Mouse (Mus musculus) liver, embryonic 14.5 days (tissue): ENCODE data around the gene Cfb. TPM values are rescaled to one million over a fixed set of nuclear protein-coding genes. Genes with fewer than 3 reads are reported as not detected.
A peak's percentile ranks its signal among the peaks of the same experiment; 100 is the strongest.
"Not testable (repeated sequence)": the region's sequence is repeated elsewhere in the genome, so short reads cannot be mapped to it uniquely, and the experiment has no call there.

Source experiments
- ATAC-seq: fragments of 200-750 bp; cut with Nextera tagmentation; 2 replicates; pipeline ENCODE4 v1.8.0; 2017; ENCODE audit warnings: moderate number of reproducible peaks, mild to moderate bottlenecking, moderate library complexity; ENCODE audit not compliant: insufficient read depth
- DNase-seq, 3 experiments: peaks; one replicate each; pipeline ENCODE4 v3.0.0-alpha.2; 2012 to 2013; ENCODE audit warnings: low read depth in 3 of 3, low spot score in 3 of 3
- H3K27ac ChIP-seq: fragments of 300-500 bp; sonication (generic); 2 replicates; pipeline ENCODE4 v1.5.1; 2014; ENCODE audit warnings: moderate library complexity, mild to moderate bottlenecking, control low read depth, inconsistent platforms
- H3K27me3 ChIP-seq: fragments of 300-500 bp; sonication (generic); 2 replicates; pipeline ENCODE4 v1.6.1; 2014; ENCODE audit warnings: mild to moderate bottlenecking, low read length, moderate library complexity; ENCODE audit not compliant: control insufficient read depth, insufficient read depth
- H3K36me3 ChIP-seq: fragments of 300-500 bp; sonication (generic); replicated peaks from 2 replicates; pipeline ENCODE4 v1.6.1; 2014; ENCODE audit warnings: low read depth; ENCODE audit not compliant: control insufficient read depth, insufficient read depth
- H3K4me1 ChIP-seq, 2 experiments: fragments of 200-500 bp in 1 of 2; fragments of 300-500 bp in 1 of 2; sonication (generic) in 1 of 2; replicated peaks; 2 replicates each; pipeline ENCODE4 v1.6.1; 2012 to 2014; ENCODE audit warnings: antibody characterized with exemption in 1 of 2, inconsistent platforms in 1 of 2, low read length in 1 of 2; ENCODE audit not compliant: control insufficient read depth in 2 of 2, insufficient read depth in 2 of 2
- H3K4me2 ChIP-seq: fragments of 300-500 bp; sonication (generic); 2 replicates; pipeline ENCODE4 v1.6.1; 2014; ENCODE audit warnings: low read depth, mild to moderate bottlenecking, control low read depth, moderate library complexity
- H3K4me3 ChIP-seq, 2 experiments: fragments of 200-500 bp in 1 of 2; fragments of 300-500 bp in 1 of 2; sonication (generic) in 1 of 2; 2 replicates each; pipeline ENCODE4 v1.5.1; 2012 to 2014; ENCODE audit warnings: low read depth in 2 of 2, low read length in 2 of 2, mild to moderate bottlenecking in 2 of 2, control low read depth in 1 of 2, inconsistent platforms in 1 of 2, moderate library complexity in 1 of 2; ENCODE audit not compliant: insufficient read depth in 1 of 2
- H3K9ac ChIP-seq: fragments of 300-500 bp; sonication (generic); replicated peaks from 2 replicates; pipeline ENCODE4 v1.6.1; 2014; ENCODE audit warnings: mild to moderate bottlenecking, control low read depth, moderate library complexity
- H3K9me3 ChIP-seq: fragments of 300-500 bp; sonication (generic); 2 replicates; pipeline ENCODE4 v1.6.1; 2016; ENCODE audit warnings: low read length, mixed read lengths; ENCODE audit not compliant: control insufficient read depth
- CTCF ChIP-seq: IDR thresholded peaks from 2 replicates; pipeline ENCODE4 v1.5.1; 2016; ENCODE audit warnings: antibody characterized with exemption, low read depth, control low read depth
- EP300 ChIP-seq: IDR thresholded peaks from 2 replicates; pipeline ENCODE4 v1.6.1; 2016; ENCODE audit warnings: antibody characterized with exemption, low read depth
- WGBS: fragments of 180-500 bp; shearing (Covaris S2); extraction: QIAGEN DNeasy Blood & Tissue Kit; methylation state at CpG from one replicate; pipeline ENCODE4 v1.1.7; 2014; ENCODE audit not compliant: insufficient replicate concordance; 5-methylcytosine and 5-hydroxymethylcytosine counted together
- microRNA-seq: library from miRNA; unstranded; fragments of <30 nt; microRNA quantifications from one replicate; pipeline ENCODE4, GENCODE M21; 2016
- polyA plus RNA-seq, 2 experiments: library from polyadenylated mRNA; depleted of rRNA in 1 of 2; stranded (reverse) in 1 of 2; unstranded in 1 of 2; fragments of >200 nt; fragmentation: Nextera tagmentation in 1 of 2; extraction: Ambion mirVana in 1 of 2; gene quantifications; 2 replicates each; pipeline versions ENCODE4 v1.2.1 to v1.2.3; 2012 to 2014

The Cfb gene
- polyA plus RNA-seq, 2 experiments, result 138 to 159 TPM

DNA sequence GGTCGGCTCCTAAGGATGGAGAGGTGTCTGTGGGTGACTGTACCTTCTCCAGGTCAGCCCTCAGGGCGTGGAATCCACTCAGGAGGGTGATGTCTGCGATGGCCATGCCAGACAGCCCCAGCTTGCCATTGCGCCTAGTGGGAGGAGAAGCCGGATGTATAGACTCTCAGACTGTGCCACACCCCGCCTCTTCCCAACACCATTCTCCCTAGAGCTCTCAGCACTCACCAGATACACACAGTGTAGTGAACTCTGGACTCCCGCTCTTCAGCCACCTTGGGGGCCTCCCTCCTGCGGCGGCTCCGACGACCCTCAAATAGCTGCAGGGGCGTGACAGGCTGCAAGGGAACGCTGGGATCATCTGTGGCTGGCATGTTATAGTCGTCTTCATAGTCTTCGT is 51.0 kb downstream of the Cfb start:
- 64% methylated on average over 15 of the region's 15 CpGs for WGBS
- TF ChIP-seq EP300, result no peak
- no peak for TF ChIP-seq CTCF
- H3K4me1 ChIP-seq, result peaks cover 0 to 3% of the 10 kb centered on the region in 2 experiments; a peak in 2 of 4 replicates
- ATAC-seq (no peak), DNase-seq (no peak)
- H3K4me2 ChIP-seq, result no peak overlapping the region
- H3K27me3 ChIP-seq, result no peaks in the 10 kb centered on the region
- H3K9me3 ChIP-seq, result no peaks in the 10 kb centered on the region
- no peak overlapping the region for H3K27ac ChIP-seq
- H3K36me3 ChIP-seq, result no peaks in the 10 kb centered on the region
- H3K4me3 ChIP-seq, result no peak overlapping the region
- no peak overlapping the region for H3K9ac ChIP-seq

DNA sequence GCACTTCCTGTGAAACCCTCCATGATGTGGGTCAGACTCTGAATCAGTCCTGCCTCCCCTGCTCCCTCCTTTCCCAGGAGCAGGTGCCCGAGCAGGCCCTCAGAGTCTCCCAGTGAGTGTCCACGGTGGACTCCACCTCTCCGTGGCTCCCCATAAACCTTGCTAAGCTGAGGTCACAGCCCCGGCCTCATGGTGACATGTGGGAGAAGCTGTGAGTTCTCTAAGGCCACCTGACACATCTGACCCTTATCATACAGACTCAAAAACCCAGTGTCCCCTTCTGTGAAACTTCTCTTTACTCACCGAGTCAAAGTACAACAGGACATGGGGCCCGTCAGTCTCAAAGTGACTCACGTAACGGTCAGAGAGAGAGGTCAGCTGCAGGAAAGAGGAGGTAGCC is 51.5 kb downstream of the Cfb start:
- not testable (repeated sequence) for DNase-seq, H3K27ac ChIP-seq, H3K9ac ChIP-seq, H3K4me1 ChIP-seq, H3K4me3 ChIP-seq, H3K4me2 ChIP-seq, H3K27me3 ChIP-seq, H3K36me3 ChIP-seq, H3K9me3 ChIP-seq
- WGBS, result 57% methylated on average over 8 of the region's 8 CpGs
- ATAC-seq, result 0 out of 2 replicates have a peak, but pooled peaks have one; percentile 17

DNA sequence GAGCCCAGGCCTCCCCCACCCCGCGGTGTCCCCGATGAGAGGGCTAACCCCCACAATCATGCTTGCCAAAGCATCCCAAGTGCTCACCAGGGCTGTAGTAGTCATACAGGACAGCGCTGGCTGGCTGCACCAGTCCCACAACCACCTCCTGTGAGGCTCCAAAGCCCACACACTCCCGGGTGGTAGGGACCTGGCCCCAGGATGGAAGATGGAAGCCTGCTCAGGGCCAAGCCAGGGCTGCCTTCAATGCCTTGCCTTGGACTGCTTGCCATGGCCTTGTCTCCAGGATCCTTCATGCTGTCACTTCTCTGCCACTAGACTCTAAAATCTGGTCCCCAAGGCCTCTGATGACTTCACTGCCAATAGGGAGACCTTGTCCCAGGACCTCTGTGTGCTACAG is 51.9 kb downstream of the Cfb start:
- not testable (repeated sequence) for ATAC-seq, H3K4me2 ChIP-seq, H3K9ac ChIP-seq, H3K4me1 ChIP-seq, H3K27ac ChIP-seq, H3K4me3 ChIP-seq, H3K36me3 ChIP-seq, H3K27me3 ChIP-seq, DNase-seq, H3K9me3 ChIP-seq
- 63% methylated on average over 5 of the region's 5 CpGs for WGBS

DNA sequence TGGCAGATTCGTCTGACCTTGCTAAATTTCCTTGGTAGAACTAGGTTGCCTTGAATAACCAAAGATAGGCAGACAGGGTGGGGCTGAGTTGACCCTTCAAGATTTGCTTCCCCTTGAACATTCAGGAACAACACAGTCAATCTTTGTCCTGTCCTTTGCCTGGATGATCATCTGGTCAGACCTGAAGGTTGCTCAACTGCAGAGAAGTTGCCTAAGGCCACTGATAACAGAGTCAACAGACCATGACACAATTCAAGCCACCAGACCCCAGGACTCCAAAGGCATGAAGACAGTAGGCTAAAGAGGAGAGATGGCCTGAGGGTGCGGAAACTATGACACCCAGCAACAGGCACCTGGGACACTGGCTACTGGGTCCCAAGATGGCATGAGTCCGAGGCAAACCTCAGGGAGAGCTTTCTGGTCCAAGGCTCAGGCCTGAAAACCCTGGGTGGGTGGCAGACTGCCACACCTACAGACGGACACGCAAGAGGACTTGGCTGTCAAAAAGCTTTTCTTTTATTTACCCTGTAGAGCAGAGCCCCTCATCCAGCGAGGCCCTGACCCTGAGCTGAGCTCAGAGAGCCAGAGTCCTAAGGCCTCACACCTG is 53.6 kb downstream of the Cfb start:
- 50% methylated on average over 6 of the region's 6 CpGs for WGBS
- peak in 2 of 3 experiments; percentile 4 to 13 for DNase-seq
- no peak for TF ChIP-seq EP300
- no peak for TF ChIP-seq CTCF
- Histone ChIP-seq H3K27ac (no peak overlapping the region), H3K4me2 (no peak overlapping the region), H3K9me3 (peaks cover 2% of the 10 kb centered on the region; the same call in 1 of the 2 replicates), H3K9ac (no peak overlapping the region), H3K4me1 (peaks cover 0 to 3% of the 10 kb centered on the region in 2 experiments; a peak in 2 of 4 replicates), H3K4me3 (no peak overlapping the region), H3K27me3 (no peaks in the 10 kb centered on the region), H3K36me3 (no peaks in the 10 kb centered on the region)
- peak; percentile 63 for ATAC-seq

- no peak for DNase-seq
- H3K4me3 ChIP-seq, result no peak overlapping the region
- no peaks in the 10 kb centered on the region for H3K36me3 ChIP-seq
- H3K4me2 ChIP-seq, result no peak overlapping the region
- WGBS, result 41% methylated on average over 3 of the region's 3 CpGs
- peaks cover 0 to 3% of the 10 kb centered on the region in 2 experiments; a peak in 2 of 4 replicates for H3K4me1 ChIP-seq
- no peak overlapping the region for H3K27ac ChIP-seq
- peaks cover 2% of the 10 kb centered on the region; the same call in 1 of the 2 replicates for H3K9me3 ChIP-seq
- ATAC-seq, result no peak
- H3K9ac ChIP-seq, result no peak overlapping the region
- no peak for TF ChIP-seq EP300
- no peak for TF ChIP-seq CTCF
- H3K27me3 ChIP-seq, result no peaks in the 10 kb centered on the region
Measured at GRCm38 (mm10) chr17:34807176-34807575, 55.1 kb downstream of the Cfb start.

Small RNAs within 50 kb of the gene (microRNA-seq; reads per million reads assigned to microRNA genes)
- not detected for gene Mir6970
- gene Mir6971, result 4.2 reads per million, percentile 3 among the genes with 10 or more reads in this experiment
- gene Mir6972, result not detected

Other genes starting within 250 kb of the Cfb start
Only the 30 nearest of the 36 such genes appear.
- gene Fkbpl, start 217.8 kb downstream of the Cfb start, polyA plus RNA-seq (2012; rRNA removed), result 0.47 and 1.6 TPM in 2 replicates
- 2.9 and 3.2 TPM in 2 replicates for gene Fkbpl, start 217.8 kb downstream of the Cfb start, polyA plus RNA-seq (2014; fragmentation: Nextera tagmentation; extraction: Ambion mirVana)
- 15.5 and 16.6 TPM in 2 replicates for gene Atf6b, start 215.4 kb downstream of the Cfb start, polyA plus RNA-seq (2012; rRNA removed)
- gene Atf6b, start 215.4 kb downstream of the Cfb start, polyA plus RNA-seq (2014; fragmentation: Nextera tagmentation; extraction: Ambion mirVana), result 11.3 and 12.6 TPM in 2 replicates
- 0.17 and 0.21 TPM in 2 replicates for gene Tnxb, start 192.0 kb downstream of the Cfb start, polyA plus RNA-seq (2012; rRNA removed)
- gene Tnxb, start 192.0 kb downstream of the Cfb start, polyA plus RNA-seq (2014; fragmentation: Nextera tagmentation; extraction: Ambion mirVana), result 0.10 and 0.13 TPM in 2 replicates
- 2.6 and 2.9 TPM in 2 replicates for gene C4b, start 118.6 kb downstream of the Cfb start, polyA plus RNA-seq (2012; rRNA removed)
- 3.4 and 4.8 TPM in 2 replicates for gene C4b, start 118.6 kb downstream of the Cfb start, polyA plus RNA-seq (2014; fragmentation: Nextera tagmentation; extraction: Ambion mirVana)
- 0.02 TPM in 1 of 2 replicates, not detected in the other for gene Cyp21a1, start 58.0 kb downstream of the Cfb start, polyA plus RNA-seq (2012; rRNA removed)
- not detected in 2 replicates for gene Cyp21a1, start 58.0 kb downstream of the Cfb start, polyA plus RNA-seq (2014; fragmentation: Nextera tagmentation; extraction: Ambion mirVana)
- 12.8 and 14.8 TPM in 2 replicates for gene Stk19, start 25.6 kb downstream of the Cfb start, polyA plus RNA-seq (2012; rRNA removed)
- 10.6 and 13.3 TPM in 2 replicates for gene Stk19, start 25.6 kb downstream of the Cfb start, polyA plus RNA-seq (2014; fragmentation: Nextera tagmentation; extraction: Ambion mirVana)
- 27.7 and 30.6 TPM in 2 replicates for gene Dxo, start 25.5 kb downstream of the Cfb start, polyA plus RNA-seq (2012; rRNA removed)
- 24.0 and 28.1 TPM in 2 replicates for gene Dxo, start 25.5 kb downstream of the Cfb start, polyA plus RNA-seq (2014; fragmentation: Nextera tagmentation; extraction: Ambion mirVana)
- 21.4 and 22.3 TPM in 2 replicates for gene Skiv2l, start 12.3 kb downstream of the Cfb start, polyA plus RNA-seq (2012; rRNA removed)
- gene Skiv2l, start 12.3 kb downstream of the Cfb start, polyA plus RNA-seq (2014; fragmentation: Nextera tagmentation; extraction: Ambion mirVana), result 15.0 and 20.2 TPM in 2 replicates
- 26.9 and 37.5 TPM in 2 replicates for gene Nelfe, start 12.1 kb downstream of the Cfb start, polyA plus RNA-seq (2012; rRNA removed)
- gene Nelfe, start 12.1 kb downstream of the Cfb start, polyA plus RNA-seq (2014; fragmentation: Nextera tagmentation; extraction: Ambion mirVana), result 42.7 and 49.2 TPM in 2 replicates
- gene Zbtb12, start 17.0 kb upstream of the Cfb start, polyA plus RNA-seq (2012; rRNA removed), result 5.1 and 6.2 TPM in 2 replicates
- gene Zbtb12, start 17.0 kb upstream of the Cfb start, polyA plus RNA-seq (2014; fragmentation: Nextera tagmentation; extraction: Ambion mirVana), result 0.10 and 0.14 TPM in 2 replicates
- 0.02 TPM in 2 replicates for gene Gm20547, start 19.5 kb upstream of the Cfb start, polyA plus RNA-seq (2012; rRNA removed)
- not detected in 2 replicates for gene Gm20547, start 19.5 kb upstream of the Cfb start, polyA plus RNA-seq (2014; fragmentation: Nextera tagmentation; extraction: Ambion mirVana)
- gene C2, start 35.7 kb upstream of the Cfb start, polyA plus RNA-seq (2012; rRNA removed), result 14.6 and 15.6 TPM in 2 replicates
- gene C2, start 35.7 kb upstream of the Cfb start, polyA plus RNA-seq (2014; fragmentation: Nextera tagmentation; extraction: Ambion mirVana), result 14.1 and 15.8 TPM in 2 replicates
- 28.5 and 29.7 TPM in 2 replicates for gene Ehmt2, start 36.0 kb upstream of the Cfb start, polyA plus RNA-seq (2012; rRNA removed)
- gene Ehmt2, start 36.0 kb upstream of the Cfb start, polyA plus RNA-seq (2014; fragmentation: Nextera tagmentation; extraction: Ambion mirVana), result 10.2 TPM in 2 replicates
- gene Slc44a4, start 51.9 kb upstream of the Cfb start, polyA plus RNA-seq (2012; rRNA removed), result 1.0 and 1.6 TPM in 2 replicates
- 2.5 and 2.7 TPM in 2 replicates for gene Slc44a4, start 51.9 kb upstream of the Cfb start, polyA plus RNA-seq (2014; fragmentation: Nextera tagmentation; extraction: Ambion mirVana)
- 9.7 and 11.0 TPM in 2 replicates for gene Neu1, start 68.7 kb upstream of the Cfb start, polyA plus RNA-seq (2012; rRNA removed)
- 10.1 and 10.4 TPM in 2 replicates for gene Neu1, start 68.7 kb upstream of the Cfb start, polyA plus RNA-seq (2014; fragmentation: Nextera tagmentation; extraction: Ambion mirVana)
- 1.5 and 3.5 TPM in 2 replicates for gene Hspa1b, start 96.7 kb upstream of the Cfb start, polyA plus RNA-seq (2012; rRNA removed)
- gene Hspa1b, start 96.7 kb upstream of the Cfb start, polyA plus RNA-seq (2014; fragmentation: Nextera tagmentation; extraction: Ambion mirVana), result not detected in 2 replicates
- not detected in 2 replicates for gene Gm20481, start 107.4 kb upstream of the Cfb start, polyA plus RNA-seq (2012; rRNA removed)
- not detected in 2 replicates for gene Gm20481, start 107.4 kb upstream of the Cfb start, polyA plus RNA-seq (2014; fragmentation: Nextera tagmentation; extraction: Ambion mirVana)
- 0.90 and 2.5 TPM in 2 replicates for gene Hspa1a, start 109.6 kb upstream of the Cfb start, polyA plus RNA-seq (2012; rRNA removed)
- gene Hspa1a, start 109.6 kb upstream of the Cfb start, polyA plus RNA-seq (2014; fragmentation: Nextera tagmentation; extraction: Ambion mirVana), result 0.38 and 0.41 TPM in 2 replicates
- 0.02 TPM in 1 of 2 replicates, not detected in the other for gene Hspa1l, start 110.2 kb upstream of the Cfb start, polyA plus RNA-seq (2012; rRNA removed)
- gene Hspa1l, start 110.2 kb upstream of the Cfb start, polyA plus RNA-seq (2014; fragmentation: Nextera tagmentation; extraction: Ambion mirVana), result 0.19 and 0.25 TPM in 2 replicates
- 81.5 and 121 TPM in 2 replicates for gene Lsm2, start 119.3 kb upstream of the Cfb start, polyA plus RNA-seq (2012; rRNA removed)
- gene Lsm2, start 119.3 kb upstream of the Cfb start, polyA plus RNA-seq (2014; fragmentation: Nextera tagmentation; extraction: Ambion mirVana), result 122 and 132 TPM in 2 replicates
- gene Vars, start 138.5 kb upstream of the Cfb start, polyA plus RNA-seq (2012; rRNA removed), result 58.2 and 67.6 TPM in 2 replicates
- gene Vars, start 138.5 kb upstream of the Cfb start, polyA plus RNA-seq (2014; fragmentation: Nextera tagmentation; extraction: Ambion mirVana), result 61.7 and 77.3 TPM in 2 replicates
- 0.12 and 0.18 TPM in 2 replicates for gene Vwa7, start 154.1 kb upstream of the Cfb start, polyA plus RNA-seq (2012; rRNA removed)
- 0.09 TPM in 1 of 2 replicates, not detected in the other for gene Vwa7, start 154.1 kb upstream of the Cfb start, polyA plus RNA-seq (2014; fragmentation: Nextera tagmentation; extraction: Ambion mirVana)
- 2.3 and 2.7 TPM in 2 replicates for gene Sapcd1, start 165.5 kb upstream of the Cfb start, polyA plus RNA-seq (2012; rRNA removed)
- 2.5 and 2.7 TPM in 2 replicates for gene Sapcd1, start 165.5 kb upstream of the Cfb start, polyA plus RNA-seq (2014; fragmentation: Nextera tagmentation; extraction: Ambion mirVana)
- gene Msh5, start 184.2 kb upstream of the Cfb start, polyA plus RNA-seq (2012; rRNA removed), result 3.3 and 4.3 TPM in 2 replicates
- 2.3 and 2.9 TPM in 2 replicates for gene Msh5, start 184.2 kb upstream of the Cfb start, polyA plus RNA-seq (2014; fragmentation: Nextera tagmentation; extraction: Ambion mirVana)
- gene Clic1, start 187.4 kb upstream of the Cfb start, polyA plus RNA-seq (2012; rRNA removed), result 76.4 and 78.0 TPM in 2 replicates
- 38.1 and 39.9 TPM in 2 replicates for gene Clic1, start 187.4 kb upstream of the Cfb start, polyA plus RNA-seq (2014; fragmentation: Nextera tagmentation; extraction: Ambion mirVana)
- gene Ddah2, start 196.5 kb upstream of the Cfb start, polyA plus RNA-seq (2012; rRNA removed), result 12.0 and 12.3 TPM in 2 replicates
- gene Ddah2, start 196.5 kb upstream of the Cfb start, polyA plus RNA-seq (2014; fragmentation: Nextera tagmentation; extraction: Ambion mirVana), result 16.1 and 17.3 TPM in 2 replicates
- gene Ly6g6c, start 202.9 kb upstream of the Cfb start, polyA plus RNA-seq (2012; rRNA removed), result 0.26 and 0.48 TPM in 2 replicates
- gene Ly6g6c, start 202.9 kb upstream of the Cfb start, polyA plus RNA-seq (2014; fragmentation: Nextera tagmentation; extraction: Ambion mirVana), result 0.24 and 0.37 TPM in 2 replicates
- 2.3 and 2.6 TPM in 2 replicates for gene Mpig6b, start 203.7 kb upstream of the Cfb start, polyA plus RNA-seq (2012; rRNA removed)
- gene Mpig6b, start 203.7 kb upstream of the Cfb start, polyA plus RNA-seq (2014; fragmentation: Nextera tagmentation; extraction: Ambion mirVana), result 4.0 and 6.6 TPM in 2 replicates
- 0.08 and 0.32 TPM in 2 replicates for gene Ly6g6e, start 214.4 kb upstream of the Cfb start, polyA plus RNA-seq (2012; rRNA removed)
- gene Ly6g6e, start 214.4 kb upstream of the Cfb start, polyA plus RNA-seq (2014; fragmentation: Nextera tagmentation; extraction: Ambion mirVana), result not detected in 2 replicates
- 0.95 and 1.2 TPM in 2 replicates for gene Ly6g6d, start 215.5 kb upstream of the Cfb start, polyA plus RNA-seq (2012; rRNA removed)
- gene Ly6g6d, start 215.5 kb upstream of the Cfb start, polyA plus RNA-seq (2014; fragmentation: Nextera tagmentation; extraction: Ambion mirVana), result 0.28 and 0.77 TPM in 2 replicates